Mouse (Mus musculus) embryonic facial prominence, embryonic 14.5 days (tissue): Measurements from ENCODE around the gene Cyp4a12a. TPM values are rescaled to one million over a fixed set of nuclear protein-coding genes. Genes with fewer than 3 reads are reported as not detected.
"Not testable (repeated sequence)": the region's sequence is repeated elsewhere in the genome, so short reads cannot be mapped to it uniquely, and the experiment has no call there.

Experiments used
- ATAC-seq: fragments of 200-750 bp; cut with Nextera tagmentation; 2 replicates; pipeline ENCODE4 v1.8.0; 2017; ENCODE audit warnings: low read depth, moderate number of reproducible peaks, moderate TSS enrichment
- DNase-seq: peaks from one replicate; pipeline ENCODE4 v3.0.0-alpha.2; 2015; ENCODE audit warnings: low spot score
- H3K27ac ChIP-seq: fragments of 300-500 bp; sonication (generic); replicated peaks from 2 replicates; pipeline ENCODE4 v1.5.1; 2014; ENCODE audit warnings: low read depth, mild to moderate bottlenecking, low read length, moderate library complexity
- H3K27me3 ChIP-seq: fragments of 300-500 bp; sonication (generic); replicated peaks from 2 replicates; pipeline ENCODE4 v1.6.1; 2014; ENCODE audit warnings: low read length; ENCODE audit not compliant: control insufficient read depth, insufficient read depth
- H3K36me3 ChIP-seq: fragments of 300-500 bp; sonication (generic); 2 replicates; pipeline ENCODE4 v1.6.1; 2014; ENCODE audit warnings: low read length, mixed read lengths; ENCODE audit not compliant: control insufficient read depth, insufficient read depth
- H3K4me1 ChIP-seq: fragments of 300-500 bp; sonication (generic); 2 replicates; pipeline ENCODE4 v1.6.1; 2014; ENCODE audit warnings: antibody characterized with exemption, low read length; ENCODE audit not compliant: control insufficient read depth, insufficient read depth
- H3K4me2 ChIP-seq: fragments of 300-500 bp; sonication (generic); 2 replicates; pipeline ENCODE4 v1.6.1; 2014; ENCODE audit warnings: low read depth, mild to moderate bottlenecking, low read length, moderate library complexity, mixed read lengths
- H3K4me3 ChIP-seq: fragments of 300-500 bp; sonication (generic); 2 replicates; pipeline ENCODE4 v1.5.1; 2014; ENCODE audit warnings: low read depth, mild to moderate bottlenecking, low read length
- H3K9ac ChIP-seq: fragments of 300-500 bp; sonication (generic); 2 replicates; pipeline ENCODE4 v1.6.1; 2014; ENCODE audit warnings: low read depth, mild to moderate bottlenecking, low read length, moderate library complexity, mixed read lengths
- H3K9me3 ChIP-seq: fragments of 300-500 bp; sonication (generic); 2 replicates; pipeline ENCODE4 v1.6.1; 2016; ENCODE audit warnings: low read length; ENCODE audit not compliant: control insufficient read depth
- polyA plus RNA-seq: library from polyadenylated mRNA; unstranded; fragments of >200 nt; fragmentation: Nextera tagmentation; extraction: Ambion mirVana; gene quantifications from 2 replicates; pipeline ENCODE4 v1.2.1, GENCODE M21; 2014

Gene Cyp4a12a
- polyA plus RNA-seq, 1 experiment from 2014 or later: 0.81 TPM

- ATAC-seq, DNase-seq, H3K9ac ChIP-seq, H3K9me3 ChIP-seq, H3K4me2 ChIP-seq, H3K36me3 ChIP-seq, H3K4me3 ChIP-seq, H3K27ac ChIP-seq, H3K27me3 ChIP-seq, H3K4me1 ChIP-seq: not testable (repeated sequence)
Measured at GRCm38 (mm10) chr4:115368067-115368466, 69.2 kb downstream of the Cyp4a12a start.

Other genes starting within 250 kb of the Cyp4a12a start
- gene Tal1, start 242.6 kb upstream of the Cyp4a12a start, polyA plus RNA-seq: 1.3 and 1.6 TPM in 2 replicates
- 7.7 and 18.5 TPM in 2 replicates for gene Pdzk1ip1, start 210.3 kb upstream of the Cyp4a12a start, polyA plus RNA-seq
- gene Cyp4x1, start 164.8 kb upstream of the Cyp4a12a start, polyA plus RNA-seq: 0.48 and 0.84 TPM in 2 replicates
- gene Cyp4a29, start 57.0 kb upstream of the Cyp4a12a start, polyA plus RNA-seq: 0.11 TPM in 1 of 2 replicates, not detected in the other
- gene Cyp4a12b, start 112.6 kb downstream of the Cyp4a12a start, polyA plus RNA-seq: 0.39 and 1.1 TPM in 2 replicates
- not detected in 2 replicates for gene Cyp4a30b, start 153.6 kb downstream of the Cyp4a12a start, polyA plus RNA-seq
- not detected in 2 replicates for gene Cyp4a14, start 197.1 kb downstream of the Cyp4a12a start, polyA plus RNA-seq
- not detected in 2 replicates for gene Cyp4a10, start 219.2 kb downstream of the Cyp4a12a start, polyA plus RNA-seq